Comparison of ENCODE assay signal across 22 mouse cellular contexts in genomic region chr14:16246340-16246912, GRCm38 (mm10). TPM values are rescaled to one million over a fixed set of nuclear protein-coding genes. Genes with fewer than 3 reads are reported as not detected.
DNase-seq lines count a peak whose midpoint lies in the region; ATAC-seq and TF ChIP-seq lines count a peak whose summit lies in the region.
"Had no signal": no experiment of that assay in that cellular context is flagged by ENCODE, and none has a peak within 500 bp of the region (broad histone marks: within the 10 kb centered on the region; RNA-seq: fewer than 3 reads in every experiment).

No protein-coding gene starts in this region.

- no peaks in the 10 kb centered on the region for H3K9me3 ChIP-seq in kidney, embryonic 16.5 days (ENCODE audit: low read length)
- no peaks in the 10 kb centered on the region for H3K9me3 ChIP-seq in MEL (replicated peaks; ENCODE audit: insufficient read depth, low read length)
- H3K9me3 ChIP-seq in forebrain, embryonic 11.5 days (ENCODE audit: control insufficient read depth, low read length) = no peaks in the 10 kb centered on the region
- H3K9me3 ChIP-seq in midbrain, embryonic 16.5 days (replicated peaks; ENCODE audit: control insufficient read depth, low read length, poor library complexity, severe bottlenecking) = no peaks in the 10 kb centered on the region
- H3K9me3 ChIP-seq: embryonic facial prominence, embryonic 13.5 days; G1E; hindbrain, embryonic 15.5 days; limb, embryonic 10.5 days; midbrain, embryonic 12.5 days had no signal

- H3K4me2 ChIP-seq in kidney, embryonic 16.5 days (replicated peaks; ENCODE audit: low read depth, low read length) = no peak overlapping the region
- no peak overlapping the region for H3K4me2 ChIP-seq in forebrain, embryonic 11.5 days (ENCODE audit: low read depth, low read length, severe bottlenecking)
- no peak overlapping the region for H3K4me2 ChIP-seq in midbrain, embryonic 16.5 days (ENCODE audit: low read length)
- H3K4me2 ChIP-seq: embryonic facial prominence, embryonic 13.5 days; heart, embryonic 11.5 days; hindbrain, embryonic 15.5 days; midbrain, embryonic 12.5 days had no signal

- no peaks in the 10 kb centered on the region for H3K36me3 ChIP-seq in kidney, embryonic 16.5 days (ENCODE audit: insufficient read depth, low read length)
- peaks cover 0 to 50% of the 10 kb centered on the region in 2 experiments; a peak in 2 of 4 replicates for H3K36me3 ChIP-seq in MEL (ENCODE audit: control insufficient read depth in 1 of 2, insufficient read depth in 2 of 2, low read length in 2 of 2)
- H3K36me3 ChIP-seq in forebrain, embryonic 11.5 days (ENCODE audit: control insufficient read depth, insufficient read depth, low read length) = no peaks in the 10 kb centered on the region
- no peaks in the 10 kb centered on the region for H3K36me3 ChIP-seq in midbrain, embryonic 16.5 days (ENCODE audit: control insufficient read depth, insufficient read depth, low read length)
- H3K36me3 ChIP-seq: embryonic facial prominence, embryonic 13.5 days; hindbrain, embryonic 15.5 days; limb, embryonic 10.5 days; midbrain, embryonic 12.5 days had no signal

- no peak overlapping the region for H3K27ac ChIP-seq in kidney, embryonic 16.5 days (ENCODE audit: low read length)
- peak overlapping the region; percentile 53 for H3K27ac ChIP-seq in MEL (ENCODE audit: control insufficient read depth, low read depth, low read length)
- H3K27ac ChIP-seq in forebrain, embryonic 11.5 days (ENCODE audit: low read depth, low read length) = no peak overlapping the region
- H3K27ac ChIP-seq in midbrain, embryonic 16.5 days (ENCODE audit: low read length) = no peak overlapping the region
- H3K27ac ChIP-seq: embryonic facial prominence, embryonic 13.5 days; hindbrain, embryonic 15.5 days; limb, embryonic 10.5 days; midbrain, embryonic 12.5 days had no signal

- no peaks in the 10 kb centered on the region for H3K27me3 ChIP-seq in kidney, embryonic 16.5 days (ENCODE audit: insufficient read depth, low read length)
- no peaks in the 10 kb centered on the region for H3K27me3 ChIP-seq in MEL (ENCODE audit: control insufficient read depth in 1 of 2, insufficient read depth in 2 of 2, low read length in 2 of 2)
- H3K27me3 ChIP-seq in forebrain, embryonic 11.5 days (ENCODE audit: control insufficient read depth, insufficient read depth, low read length) = no peaks in the 10 kb centered on the region
- no peaks in the 10 kb centered on the region for H3K27me3 ChIP-seq in midbrain, embryonic 16.5 days (ENCODE audit: control insufficient read depth, insufficient read depth, low read depth, low read length)
- H3K27me3 ChIP-seq: CH12.LX; embryonic facial prominence, embryonic 13.5 days; hindbrain, embryonic 15.5 days; midbrain, embryonic 12.5 days had no signal

- TF ChIP-seq CTCF in MEL (IDR thresholded peaks at IDR 0.05 in 2 of 3, conservative IDR thresholded peaks at IDR 0.05 in 1 of 3; ENCODE audit: control insufficient read depth in 1 of 3, insufficient read depth in 1 of 3, low read depth in 2 of 3, low read length in 3 of 3, poor library complexity in 1 of 3, severe bottlenecking in 1 of 3) = no peak

- 98% methylated on average over 2 of the region's 2 CpGs for WGBS in kidney, embryonic 16.5 days
- 80% methylated on average over 2 of the region's 2 CpGs for WGBS in forebrain, embryonic 11.5 days
- 80% methylated on average over 2 of the region's 2 CpGs for WGBS in midbrain, embryonic 16.5 days

- H3K9ac ChIP-seq in kidney, embryonic 16.5 days (replicated peaks; ENCODE audit: low read length) = no peak overlapping the region
- H3K9ac ChIP-seq in MEL (ENCODE audit: control insufficient read depth, low read depth, low read length, poor library complexity, severe bottlenecking) = no peak overlapping the region
- no peak overlapping the region for H3K9ac ChIP-seq in forebrain, embryonic 11.5 days (ENCODE audit: low read length)
- H3K9ac ChIP-seq in midbrain, embryonic 16.5 days (ENCODE audit: low read depth, low read length) = no peak overlapping the region
- H3K9ac ChIP-seq: embryonic facial prominence, embryonic 13.5 days; hindbrain, embryonic 15.5 days; midbrain, embryonic 12.5 days had no signal

- H3K79me2 ChIP-seq in MEL (ENCODE audit: control insufficient read depth, insufficient read depth, low read length, poor library complexity) = peaks cover 8% of the 10 kb centered on the region

- no peak for TF ChIP-seq RAD21 in MEL (IDR thresholded peaks at IDR 0.05; ENCODE audit: low read depth, low read length)

- no peak for ATAC-seq in kidney, embryonic 16.5 days (ENCODE audit: low FRiP score, low TSS enrichment)
- no peak for ATAC-seq in forebrain, embryonic 11.5 days (replicated peaks; ENCODE audit: low FRiP score)
- no peak for ATAC-seq in midbrain, embryonic 16.5 days
- ATAC-seq: forebrain, embryonic 14.5 days had no signal

- peaks cover 20% of the 10 kb centered on the region for H3K4me1 ChIP-seq in kidney, embryonic 16.5 days (ENCODE audit: insufficient read depth, low read length)
- peaks cover 30 to 32% of the 10 kb centered on the region in 2 experiments for H3K4me1 ChIP-seq in MEL (ENCODE audit: control insufficient read depth in 1 of 2, insufficient read depth in 2 of 2, low read length in 2 of 2)
- peaks cover 2% of the 10 kb centered on the region; the same call in 1 of the 2 replicates for H3K4me1 ChIP-seq in forebrain, embryonic 11.5 days (replicated peaks; ENCODE audit: control insufficient read depth, insufficient read depth, low read length)
- H3K4me1 ChIP-seq in midbrain, embryonic 16.5 days (ENCODE audit: control insufficient read depth, insufficient read depth, low read length) = peaks cover 18% of the 10 kb centered on the region

- DNase-seq in kidney, adult 8-10 months = peak; percentile 36 to 46
- peak; percentile 63 for DNase-seq in MEL (ENCODE audit: low read depth, low spot score)
- DNase-seq in fat pad, adult 2 months (ENCODE audit: extremely low read depth, low read depth, low spot score) = peak; percentile 63
- peak; percentile 49 to 69 for DNase-seq in kidney, postnatal 36 days
- no peak for DNase-seq in forebrain, embryonic 11.5 days (ENCODE audit: low spot score)
- DNase-seq: adrenal gland, postnatal 14 days; B cell, adult 2 months; cerebellum, adult 2 months; cerebellum, postnatal 25 days; embryo, embryonic 11 days; lung, postnatal 10 days; thymus, postnatal 14 days had no signal

- TF ChIP-seq EP300 in MEL (IDR thresholded peaks at IDR 0.05; ENCODE audit: low read depth in 1 of 2, low read length in 2 of 2) = peak in 1 of 2 experiments; percentile 62; a peak in 3 of 4 replicates

- no peak for TF ChIP-seq POLR2A in MEL (IDR thresholded peaks at IDR 0.05; ENCODE audit: control insufficient read depth in 1 of 2, insufficient read depth in 1 of 2, low read depth in 1 of 2, low read length in 2 of 2, poor library complexity in 1 of 2)

- H3K4me3 ChIP-seq in kidney, embryonic 16.5 days (ENCODE audit: low read length) = no peak overlapping the region
- no peak overlapping the region for H3K4me3 ChIP-seq in MEL (ENCODE audit: control insufficient read depth in 1 of 2, insufficient read depth in 1 of 2, low read depth in 2 of 2, low read length in 2 of 2)
- H3K4me3 ChIP-seq in forebrain, embryonic 11.5 days (ENCODE audit: low read depth, low read length) = no peak overlapping the region
- H3K4me3 ChIP-seq in midbrain, embryonic 16.5 days (ENCODE audit: low read depth, low read length) = no peak overlapping the region
- H3K4me3 ChIP-seq: embryonic facial prominence, embryonic 13.5 days; hindbrain, embryonic 15.5 days; limb, embryonic 10.5 days; midbrain, embryonic 12.5 days had no signal

TF ChIP-seq in MEL, 35 proteins besides CTCF, POLR2A, EP300 and RAD21:
- no peak for TF ChIP-seq MEF2A (IDR thresholded peaks at IDR 0.05; ENCODE audit: extremely low read depth, insufficient replicate concordance, low read depth, low read length, poor library complexity, severe bottlenecking)
- TF ChIP-seq MXI1 (IDR thresholded peaks at IDR 0.05; ENCODE audit: low read depth, low read length) = peak; percentile 61; the same call in 1 of the 2 replicates
- TF ChIP-seq TBP (IDR thresholded peaks at IDR 0.05; ENCODE audit: low read depth, low read length) = no peak
- TF ChIP-seq TCF12 (IDR thresholded peaks at IDR 0.05; ENCODE audit: low read depth, low read length) = peak; percentile 56
- no peak for TF ChIP-seq TAL1 (IDR thresholded peaks at IDR 0.05; ENCODE audit: low read length)
- peak; percentile 62 for TF ChIP-seq RCOR1 (IDR thresholded peaks at IDR 0.05; ENCODE audit: low read depth, low read length)
- TF ChIP-seq ETS1 (IDR thresholded peaks at IDR 0.05; ENCODE audit: low read depth, low read length) = peak; percentile 65
- peak; percentile 46; the same call in 1 of the 2 replicates for TF ChIP-seq JUND (IDR thresholded peaks at IDR 0.05; ENCODE audit: low read depth, low read length)
- no peak for TF ChIP-seq MAFK (IDR thresholded peaks at IDR 0.05; ENCODE audit: borderline replicate concordance, low read depth, low read length)
- peak; percentile 45; the same call in 1 of the 2 replicates for TF ChIP-seq GATA1 (IDR thresholded peaks at IDR 0.05; ENCODE audit: low read depth, low read length)
- 0 out of 2 replicates have a peak, but pooled peaks have one; percentile 20 for TF ChIP-seq USF1 (IDR thresholded peaks at IDR 0.05; ENCODE audit: low read depth, low read length)
- peak; percentile 64 for TF ChIP-seq SIN3A (IDR thresholded peaks at IDR 0.05; ENCODE audit: low read length)

RNA-seq across cellular contexts. Expression of gene Ngly1, which starts 2.7 kb away (rescaled TPM):
- polyA plus RNA-seq in kidney, embryonic 16.5 days (2015; fragmentation: Nextera tagmentation; extraction: Ambion mirVana) = 37.8 and 38.7 TPM in 2 replicates
- total RNA-seq in MEL (2012; rRNA removed) = 17.9 and 26.7 TPM in 2 replicates
- 10 to 100 TPM in 1 of 2 experiments, not detected in 1; 28.7 TPM for polyA plus RNA-seq in MEL (2012; ENCODE audit: insufficient read depth in 1 of 2, insufficient read length in 2 of 2, low read depth in 1 of 2, low replicate concordance in 2 of 2, missing spikeins in 1 of 2)
- polyA plus RNA-seq in forebrain, embryonic 11.5 days (2014; fragmentation: Nextera tagmentation; extraction: Ambion mirVana) = 24.0 and 25.9 TPM in 2 replicates
- polyA plus RNA-seq in midbrain, embryonic 16.5 days (2015; fragmentation: Nextera tagmentation; extraction: Ambion mirVana) = 24.6 and 26.1 TPM in 2 replicates

RNA-seq across cellular contexts. Expression of gene Oxsm, which starts 3.2 kb away (rescaled TPM):
- 3.1 and 3.8 TPM in 2 replicates for polyA plus RNA-seq in kidney, embryonic 16.5 days (2015; fragmentation: Nextera tagmentation; extraction: Ambion mirVana)
- total RNA-seq in MEL (2012; rRNA removed) = 5.4 and 6.4 TPM in 2 replicates
- polyA plus RNA-seq in MEL (2012; ENCODE audit: insufficient read depth in 1 of 2, insufficient read length in 2 of 2, low read depth in 1 of 2, low replicate concordance in 2 of 2, missing spikeins in 1 of 2) = 1 to 10 TPM in 1 of 2 experiments, not detected in 1; 8.9 TPM
- polyA plus RNA-seq in forebrain, embryonic 11.5 days (2014; fragmentation: Nextera tagmentation; extraction: Ambion mirVana) = 1.1 and 2.3 TPM in 2 replicates
- polyA plus RNA-seq in midbrain, embryonic 16.5 days (2015; fragmentation: Nextera tagmentation; extraction: Ambion mirVana) = 2.5 and 2.8 TPM in 2 replicates
